Mouse (Mus musculus) liver, embryonic 11.5 days (tissue): ENCODE results near the gene Mfsd13b. TPM values are rescaled to one million over a fixed set of nuclear protein-coding genes. Genes with fewer than 3 reads are reported as not detected.

Source experiments
- ATAC-seq: fragments of 200-750 bp; cut with Nextera tagmentation; replicated peaks from 2 replicates; pipeline ENCODE4 v1.8.0; 2017; ENCODE audit warnings: moderate number of reproducible peaks, mild to moderate bottlenecking, moderate TSS enrichment, moderate library complexity; ENCODE audit not compliant: low FRiP score
- DNase-seq: peaks from one replicate; pipeline ENCODE4 v3.0.0-alpha.2; 2017; ENCODE audit warnings: low spot score
- H3K27ac ChIP-seq: fragments of 300-500 bp; sonication (generic); 2 replicates; pipeline ENCODE4 v1.5.1; 2014; ENCODE audit warnings: mild to moderate bottlenecking, low read depth, low read length, control low read depth
- H3K27me3 ChIP-seq: fragments of 300-500 bp; sonication (generic); replicated peaks from 2 replicates; pipeline ENCODE4 v1.6.1; 2014; ENCODE audit warnings: low read length, mixed read lengths; ENCODE audit not compliant: control insufficient read depth, insufficient read depth
- H3K36me3 ChIP-seq: fragments of 300-500 bp; sonication (generic); 2 replicates; pipeline ENCODE4 v1.6.1; 2014; ENCODE audit warnings: mild to moderate bottlenecking, low read length, moderate library complexity, mixed read lengths; ENCODE audit not compliant: control insufficient read depth, insufficient read depth
- H3K4me1 ChIP-seq: fragments of 300-500 bp; sonication (generic); replicated peaks from 2 replicates; pipeline ENCODE4 v1.6.1; 2014; ENCODE audit warnings: low read length, mixed read lengths; ENCODE audit not compliant: control insufficient read depth, insufficient read depth
- H3K4me2 ChIP-seq: fragments of 300-500 bp; sonication (generic); 2 replicates; pipeline ENCODE4 v1.6.1; 2014; ENCODE audit warnings: mild to moderate bottlenecking, control low read depth, moderate library complexity
- H3K4me3 ChIP-seq: fragments of 300-500 bp; sonication (generic); 2 replicates; pipeline ENCODE4 v1.5.1; 2014; ENCODE audit warnings: low read depth, low read length, control low read depth
- H3K9ac ChIP-seq: fragments of 300-500 bp; sonication (generic); 2 replicates; pipeline ENCODE4 v1.6.1; 2014; ENCODE audit warnings: low read depth, low read length, control low read depth
- H3K9me3 ChIP-seq: fragments of 300-500 bp; sonication (generic); 2 replicates; pipeline ENCODE4 v1.6.1; 2016; ENCODE audit warnings: low read length, inconsistent platforms, mixed read lengths; ENCODE audit not compliant: control insufficient read depth
- WGBS: fragments of 180-500 bp; shearing (Covaris S2); extraction: QIAGEN DNeasy Blood & Tissue Kit; methylation state at CpG from one replicate; pipeline ENCODE4 v1.1.7; 2014; 5-methylcytosine and 5-hydroxymethylcytosine counted together
- polyA plus RNA-seq: library from polyadenylated mRNA; unstranded; fragments of >200 nt; fragmentation: Nextera tagmentation; extraction: Ambion mirVana; gene quantifications from 2 replicates; pipeline ENCODE4 v1.2.1, GENCODE M21; 2014

Mfsd13b gene
- polyA plus RNA-seq, 1 experiment from 2014 or later = 0.38 TPM

- Histone ChIP-seq H3K27me3 (no peaks in the 10 kb centered on the region), H3K27ac (no peak overlapping the region), H3K9me3 (no peaks in the 10 kb centered on the region), H3K4me2 (no peak overlapping the region), H3K36me3 (no peaks in the 10 kb centered on the region), H3K4me1 (no peaks in the 10 kb centered on the region), H3K4me3 (no peak overlapping the region), H3K9ac (no peak overlapping the region)
- no peak for DNase-seq
- 79% methylated on average over 3 of the region's 3 CpGs for WGBS
- ATAC-seq = no peak
Observed at GRCm38 (mm10) chr7:121001879-121002278, 19.6 kb downstream of the Mfsd13b start.

- 85% methylated on average over 5 of the region's 5 CpGs for WGBS
- no peak overlapping the region for H3K9ac ChIP-seq
Observed at GRCm38 (mm10) chr7:121002407-121002928, 20.2 kb downstream of the Mfsd13b start.

GRCm38 (mm10) chr7:121003793-121004418, 21.6 kb downstream of the Mfsd13b start:
- Histone ChIP-seq H3K27me3 (no peaks in the 10 kb centered on the region), H3K4me1 (no peaks in the 10 kb centered on the region), H3K9ac (no peak overlapping the region), H3K4me2 (no peak overlapping the region), H3K4me3 (no peak overlapping the region), H3K36me3 (no peaks in the 10 kb centered on the region), H3K27ac (no peak overlapping the region), H3K9me3 (no peaks in the 10 kb centered on the region)
- WGBS = 73% methylated on average over 4 of the region's 4 CpGs
- ATAC-seq (no peak), DNase-seq (no peak)

More at GRCm38 (mm10) chr7:121002407-121002928, 20.2 kb downstream of the Mfsd13b start:
- ATAC-seq (no peak), DNase-seq (no peak)
- Histone ChIP-seq H3K27ac (no peak overlapping the region), H3K36me3 (no peaks in the 10 kb centered on the region), H3K4me2 (no peak overlapping the region), H3K4me1 (no peaks in the 10 kb centered on the region), H3K4me3 (no peak overlapping the region), H3K9me3 (no peaks in the 10 kb centered on the region), H3K27me3 (no peaks in the 10 kb centered on the region)

- no peak for DNase-seq
Observed at GRCm38 (mm10) chr7:121011794-121012689, 29.7 kb downstream of the Mfsd13b start.

GRCm38 (mm10) chr7:121014486-121014885, 32.2 kb downstream of the Mfsd13b start:
- H3K27me3 ChIP-seq = no peaks in the 10 kb centered on the region; the same call in 1 of the 2 replicates
- no peak for DNase-seq
- no peaks in the 10 kb centered on the region for H3K4me1 ChIP-seq
- no peaks in the 10 kb centered on the region for H3K9me3 ChIP-seq
- no peak overlapping the region for H3K4me3 ChIP-seq
- no peak overlapping the region for H3K4me2 ChIP-seq
- ATAC-seq = no peak
- no peaks in the 10 kb centered on the region for H3K36me3 ChIP-seq
- H3K9ac ChIP-seq = no peak overlapping the region
- H3K27ac ChIP-seq = no peak overlapping the region
- 84% methylated on average over 10 of the region's 10 CpGs for WGBS

More at GRCm38 (mm10) chr7:121011794-121012689, 29.7 kb downstream of the Mfsd13b start:
- Histone ChIP-seq H3K4me2 (no peak overlapping the region), H3K4me1 (no peaks in the 10 kb centered on the region), H3K27ac (no peak overlapping the region), H3K27me3 (no peaks in the 10 kb centered on the region; the same call in 1 of the 2 replicates), H3K9me3 (no peaks in the 10 kb centered on the region), H3K4me3 (no peak overlapping the region), H3K36me3 (no peaks in the 10 kb centered on the region), H3K9ac (no peak overlapping the region)
- 80% methylated on average over 10 of the region's 10 CpGs for WGBS
- no peak for ATAC-seq

- Histone ChIP-seq H3K27me3 (no peaks in the 10 kb centered on the region; the same call in 1 of the 2 replicates), H3K9me3 (no peaks in the 10 kb centered on the region), H3K36me3 (no peaks in the 10 kb centered on the region), H3K9ac (no peak overlapping the region), H3K4me2 (no peak overlapping the region), H3K27ac (no peak overlapping the region), H3K4me3 (no peak overlapping the region), H3K4me1 (no peaks in the 10 kb centered on the region)
- WGBS = 80% methylated on average over 3 of the region's 3 CpGs
- ATAC-seq = no peak
- DNase-seq = no peak
Observed at GRCm38 (mm10) chr7:121018778-121019177, 36.5 kb downstream of the Mfsd13b start.

- no peaks in the 10 kb centered on the region for H3K9me3 ChIP-seq
- no peaks in the 10 kb centered on the region for H3K27me3 ChIP-seq
- no peak for ATAC-seq
- H3K4me3 ChIP-seq = no peak overlapping the region
- no peaks in the 10 kb centered on the region for H3K36me3 ChIP-seq
- H3K27ac ChIP-seq = no peak overlapping the region
- no peaks in the 10 kb centered on the region for H3K4me1 ChIP-seq
- H3K9ac ChIP-seq = no peak overlapping the region
- no peak overlapping the region for H3K4me2 ChIP-seq
- WGBS = 40% methylated on average over 8 of the region's 8 CpGs
- no peak for DNase-seq
Observed at GRCm38 (mm10) chr7:121020277-121020676, 38.0 kb downstream of the Mfsd13b start.

- Histone ChIP-seq H3K27ac (no peak overlapping the region), H3K36me3 (no peaks in the 10 kb centered on the region), H3K9ac (no peak overlapping the region), H3K4me2 (0 out of 2 replicates have a peak overlapping the region, but pooled peaks have one; percentile 26), H3K27me3 (0 out of 2 replicates have a peak, but pooled peaks cover 3% of the 10 kb centered on the region), H3K4me1 (peaks cover 3% of the 10 kb centered on the region; the same call in 1 of the 2 replicates), H3K4me3 (no peak overlapping the region), H3K9me3 (no peaks in the 10 kb centered on the region)
- peak; percentile 78 for ATAC-seq
- 54% methylated on average over 6 of the region's 6 CpGs for WGBS
- DNase-seq = no peak
Observed at GRCm38 (mm10) chr7:121025221-121026008, 43.1 kb downstream of the Mfsd13b start.
